Mouse (Mus musculus) olfactory bulb, adult 2 months (tissue): ENCODE measurements around the gene Gm9945. TPM values are rescaled to one million over a fixed set of nuclear protein-coding genes. Genes with fewer than 3 reads are reported as not detected.

Experiments used
- H3K27ac ChIP-seq: fragments of 200-500 bp; 2 replicates; pipeline ENCODE4 v1.5.1; 2012; ENCODE audit warnings: low read depth, low read length; ENCODE audit not compliant: insufficient read depth
- H3K4me1 ChIP-seq: fragments of 200-500 bp; 2 replicates; pipeline ENCODE4 v1.6.1; 2012; ENCODE audit warnings: low read length; ENCODE audit not compliant: control insufficient read depth, insufficient read depth
- H3K4me3 ChIP-seq: fragments of 200-500 bp; 2 replicates; pipeline ENCODE4 v1.5.1; 2012; ENCODE audit warnings: mild to moderate bottlenecking, low read depth, low read length, moderate library complexity; ENCODE audit not compliant: insufficient read depth
- CTCF ChIP-seq: fragments of 200-500 bp; IDR thresholded peaks from 2 replicates; pipeline ENCODE4 v1.5.1; 2012; ENCODE audit warnings: low read depth, mild to moderate bottlenecking, low read length, moderate library complexity; ENCODE audit not compliant: insufficient read depth
- POLR2A ChIP-seq: fragments of 200-500 bp; IDR thresholded peaks from 2 replicates; pipeline ENCODE4 v1.6.1; 2012; ENCODE audit warnings: mild to moderate bottlenecking, low read depth, low read length, moderate library complexity; ENCODE audit not compliant: insufficient read depth
- WGBS: fragments of 180-500 bp; shearing (Covaris S2); methylation state at CpG from one replicate; pipeline ENCODE4 v1.1.7; 2018; 5-methylcytosine and 5-hydroxymethylcytosine counted together
- polyA plus RNA-seq: library from polyadenylated mRNA; stranded (reverse); fragments of >200 nt; gene quantifications from 2 replicates; pipeline ENCODE4 v1.2.4, GENCODE M21; 2012; ENCODE audit warnings: low replicate concordance; ENCODE audit not compliant: missing spikeins, insufficient read depth, insufficient read length

Gene Gm9945
- polyA plus RNA-seq, 1 experiment, result not detected

DNA sequence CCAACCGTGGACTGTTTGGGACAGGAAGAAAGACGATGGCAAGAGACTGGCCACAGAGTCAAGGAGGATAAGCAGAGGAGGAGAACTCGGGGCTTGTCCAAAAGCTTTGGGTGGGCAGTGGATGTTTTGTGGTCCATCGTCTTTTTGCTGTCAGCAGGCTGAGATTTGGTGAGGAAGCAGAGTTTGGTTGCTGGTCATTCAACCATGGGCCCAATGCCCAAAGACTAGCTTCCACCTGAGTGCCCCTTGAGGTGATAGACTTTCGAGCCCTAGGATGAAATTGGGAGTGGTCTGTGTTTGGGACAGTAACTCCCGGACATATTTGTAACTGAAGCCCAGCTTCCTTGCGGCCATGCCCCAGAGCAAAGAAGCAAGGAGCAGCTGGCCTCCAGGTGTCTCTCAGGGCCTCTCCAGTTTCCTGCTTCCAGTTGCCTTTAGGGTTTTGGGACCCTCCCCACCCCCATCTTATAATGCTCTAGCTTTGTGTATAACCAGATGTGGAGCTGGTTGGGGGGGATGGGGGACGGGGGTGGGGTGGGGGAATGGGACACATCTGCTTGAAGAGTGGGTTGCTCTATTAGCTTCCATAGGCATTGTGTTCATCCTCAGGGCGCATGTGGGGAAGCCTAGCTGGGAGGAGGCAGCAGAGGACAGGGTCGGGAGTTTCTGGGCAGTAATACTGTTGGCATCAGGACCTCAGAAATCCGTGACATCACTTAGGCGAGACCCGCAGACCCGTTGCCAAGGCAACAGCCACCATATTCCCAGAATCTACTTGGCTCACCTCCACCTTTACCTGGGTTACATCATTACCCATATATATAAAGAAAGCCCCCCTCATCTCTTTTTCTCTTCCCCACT, 43.8 kb downstream of the Gm9945 start:
- 68% methylated on average over 14 of the region's 14 CpGs for WGBS
- peaks cover 56% of the 10 kb centered on the region for H3K4me1 ChIP-seq
- H3K4me3 ChIP-seq, result no peak overlapping the region
- TF ChIP-seq CTCF, result no peak
- no peak for TF ChIP-seq POLR2A
- H3K27ac ChIP-seq, result peak overlapping the region; percentile 94

DNA sequence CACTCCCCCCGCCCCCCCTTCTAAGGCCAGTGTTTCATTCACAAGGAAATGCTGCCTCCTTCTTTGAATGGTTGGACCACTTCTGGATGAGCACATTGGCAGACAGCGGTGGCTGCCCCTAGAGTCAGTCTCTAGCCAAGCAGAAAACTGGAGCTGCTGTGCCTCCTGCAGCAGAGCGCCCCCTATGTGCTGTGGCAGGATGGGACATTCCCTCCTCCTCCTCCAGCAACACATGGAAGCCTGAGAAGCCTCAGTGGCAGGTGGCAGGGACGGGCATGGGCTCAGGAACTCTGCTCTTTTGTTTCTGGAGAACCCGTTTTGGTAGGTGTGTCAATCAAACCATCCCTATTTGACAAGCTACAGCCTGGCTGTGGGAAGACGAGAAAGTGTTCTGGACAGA, 44.9 kb downstream of the Gm9945 start:
- H3K4me1 ChIP-seq, result peaks cover 64% of the 10 kb centered on the region
- H3K27ac ChIP-seq, result no peak overlapping the region
- no peak overlapping the region for H3K4me3 ChIP-seq
- WGBS, result 54% methylated on average over 6 of the region's 6 CpGs
- TF ChIP-seq POLR2A (no peak), CTCF (0 out of 2 replicates have a peak, but pooled peaks have one; percentile 19)

DNA sequence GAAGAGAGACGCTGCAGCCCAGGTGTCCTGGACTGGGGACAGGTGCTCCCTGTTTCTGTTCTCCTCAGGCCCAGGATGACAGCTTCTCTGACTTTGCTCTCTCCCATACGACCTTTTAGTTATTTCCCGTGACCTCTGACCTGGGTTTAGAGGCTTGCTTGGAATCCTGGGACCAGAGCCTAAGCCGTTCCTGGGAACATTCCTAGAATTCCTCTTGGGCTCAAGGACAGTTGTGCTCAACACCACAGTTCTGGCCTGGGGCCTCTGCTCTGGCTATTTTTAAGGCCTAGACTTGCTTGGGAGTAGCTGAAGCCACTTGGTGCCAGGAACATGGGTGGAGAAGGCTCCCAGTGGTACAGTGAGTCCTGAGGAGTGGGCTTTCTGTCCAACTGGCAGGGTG, 45.5 kb downstream of the Gm9945 start:
- Histone ChIP-seq H3K27ac (no peak overlapping the region), H3K4me1 (peaks cover 68% of the 10 kb centered on the region), H3K4me3 (no peak overlapping the region)
- 79% methylated on average over 4 of the region's 4 CpGs for WGBS
- TF ChIP-seq POLR2A, result no peak
- no peak for TF ChIP-seq CTCF

DNA sequence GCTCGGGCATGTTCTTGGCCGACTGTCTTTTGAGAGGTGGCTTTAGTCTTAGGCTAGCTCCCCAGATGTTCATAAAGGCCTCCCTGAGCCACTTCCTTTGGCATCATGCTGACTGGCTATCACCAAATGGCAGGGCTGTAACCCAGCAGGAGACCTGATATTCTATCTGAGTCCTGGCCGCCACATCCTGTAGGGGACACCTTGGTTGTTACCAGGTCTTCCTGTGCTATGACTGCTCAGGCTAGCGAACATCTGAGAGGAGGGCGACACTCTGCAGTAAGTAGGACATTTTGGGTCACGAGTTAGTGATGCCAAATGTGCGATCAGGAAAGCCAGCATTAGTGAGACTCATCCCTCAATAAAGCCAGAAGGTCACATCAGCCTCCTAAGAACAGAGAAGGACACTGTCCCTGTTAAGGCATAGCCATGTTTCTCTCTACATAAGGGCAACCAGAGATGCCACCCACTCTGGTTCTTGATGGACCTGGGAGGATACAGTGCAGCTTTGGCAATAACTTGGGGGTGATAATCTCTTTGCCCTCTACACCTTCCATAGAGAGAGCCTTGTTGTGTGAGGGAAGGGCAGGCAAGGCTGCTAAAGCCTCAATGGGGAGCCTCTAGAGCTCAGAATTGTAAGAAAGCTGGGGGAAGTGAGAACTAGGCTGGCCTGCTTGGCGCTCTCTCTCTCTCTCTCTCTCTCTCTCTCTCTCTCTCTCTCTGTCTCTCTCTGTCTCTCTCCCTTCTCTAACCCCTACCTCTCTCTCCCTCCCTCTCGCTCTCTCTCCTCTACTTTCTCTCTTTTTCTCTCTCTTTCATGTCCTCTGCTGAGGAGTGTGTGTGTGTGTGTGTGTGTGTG, 48.7 kb downstream of the Gm9945 start:
- no peak overlapping the region for H3K4me3 ChIP-seq
- 62% methylated on average over 9 of the region's 9 CpGs for WGBS
- TF ChIP-seq CTCF, result no peak
- TF ChIP-seq POLR2A, result no peak
- H3K27ac ChIP-seq, result peak overlapping the region; percentile 33; the same call in 1 of the 2 replicates
- H3K4me1 ChIP-seq, result peaks cover 50% of the 10 kb centered on the region

DNA sequence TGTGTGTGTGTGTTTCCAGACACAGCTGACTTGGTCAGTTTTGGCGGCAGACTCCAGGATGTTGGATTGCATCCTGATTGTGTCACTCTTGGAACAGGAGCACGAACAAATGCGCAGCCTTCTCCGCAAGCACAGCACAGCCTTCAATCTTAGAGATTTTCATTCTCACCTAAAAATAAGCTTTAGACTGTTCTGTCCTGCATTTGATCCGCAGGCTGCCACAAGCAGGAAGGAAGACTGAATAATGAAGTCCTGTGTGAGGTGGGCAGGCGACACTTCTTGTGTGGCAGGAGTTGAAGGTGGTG, 49.2 kb downstream of the Gm9945 start:
- H3K4me3 ChIP-seq, result no peak overlapping the region
- peak overlapping the region; percentile 33; the same call in 1 of the 2 replicates for H3K27ac ChIP-seq
- peaks cover 45% of the 10 kb centered on the region for H3K4me1 ChIP-seq
- 28% methylated on average over 6 of the region's 6 CpGs for WGBS
- no peak for TF ChIP-seq CTCF
- no peak for TF ChIP-seq POLR2A

DNA sequence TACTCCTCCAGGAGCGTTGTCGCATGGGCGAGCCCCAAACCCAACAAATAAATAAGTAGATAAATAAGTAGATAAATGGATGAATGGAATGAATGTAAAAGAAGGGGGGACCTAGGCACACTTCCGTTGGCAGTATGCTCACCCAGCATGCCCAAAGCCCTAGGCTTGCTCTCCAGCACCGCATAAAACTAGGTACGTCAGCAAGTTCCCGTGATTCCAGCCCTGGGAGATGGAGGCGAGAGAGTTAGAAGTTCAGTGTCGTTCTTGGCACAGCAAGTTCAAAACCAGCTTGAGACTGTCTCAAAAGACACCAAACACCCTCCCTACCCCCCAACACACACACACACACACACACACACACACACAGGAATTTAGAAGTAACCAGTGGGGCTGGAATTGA, 50.0 kb downstream of the Gm9945 start:
- Histone ChIP-seq H3K27ac (no peak overlapping the region), H3K4me1 (peaks cover 38% of the 10 kb centered on the region), H3K4me3 (no peak overlapping the region)
- TF ChIP-seq POLR2A, result no peak
- TF ChIP-seq CTCF, result no peak
- 75% methylated on average over 9 of the region's 9 CpGs for WGBS

Other genes starting within 250 kb of the Gm9945 start
- 708 TPM in 1 of 2 replicates, not detected in the other for gene Hspa4, start 179.7 kb upstream of the Gm9945 start, polyA plus RNA-seq
- not detected in 2 replicates for gene Zcchc10, start 155.5 kb upstream of the Gm9945 start, polyA plus RNA-seq
- 856 and 1,023 TPM in 2 replicates for gene Aff4, start 129.3 kb upstream of the Gm9945 start, polyA plus RNA-seq
- not detected in 2 replicates for gene Leap2, start 57.0 kb upstream of the Gm9945 start, polyA plus RNA-seq
- gene Uqcrq, start 49.3 kb upstream of the Gm9945 start, polyA plus RNA-seq, result 1,358 TPM in 1 of 2 replicates, not detected in the other
- gene Gdf9, start 49.1 kb upstream of the Gm9945 start, polyA plus RNA-seq, result not detected in 2 replicates
- gene Gm10447, start 23.1 kb upstream of the Gm9945 start, polyA plus RNA-seq, result not detected in 2 replicates
- not detected in 2 replicates for gene Shroom1, start 23.0 kb upstream of the Gm9945 start, polyA plus RNA-seq
- gene Gm9837, start 9.7 kb upstream of the Gm9945 start, polyA plus RNA-seq, result not detected in 2 replicates
- not detected in 2 replicates for gene Sowaha, start 108 bp downstream of the Gm9945 start, polyA plus RNA-seq
- 232 TPM in 1 of 2 replicates, not detected in the other for gene Sept8, start 39.1 kb downstream of the Gm9945 start, polyA plus RNA-seq
- gene Kif3a, start 87.2 kb downstream of the Gm9945 start, polyA plus RNA-seq, result not detected in 2 replicates
- gene Il4, start 138.5 kb downstream of the Gm9945 start, polyA plus RNA-seq, result not detected in 2 replicates
- gene Il13, start 154.5 kb downstream of the Gm9945 start, polyA plus RNA-seq, result not detected in 2 replicates
- gene Rad50, start 227.2 kb downstream of the Gm9945 start, polyA plus RNA-seq, result 76.9 TPM in 1 of 2 replicates, not detected in the other
- gene Il5, start 240.6 kb downstream of the Gm9945 start, polyA plus RNA-seq, result not detected in 2 replicates